Mouse (Mus musculus): ENCODE data around the gene Neu3.

Gene Neu3

GRCm38 (mm10) chr7:99790816-99791215, 37.4 kb downstream of the Neu3 start:
- no peak for DNase-seq (ENCODE audit: low read depth)

- no peak for DNase-seq (ENCODE audit: low read depth)
Measured at GRCm38 (mm10) chr7:99788563-99788962, 39.7 kb downstream of the Neu3 start.

GRCm38 (mm10) chr7:99787935-99788334, 40.3 kb downstream of the Neu3 start:
- DNase-seq (ENCODE audit: low read depth) = no peak

GRCm38 (mm10) chr7:99786774-99787173, 41.4 kb downstream of the Neu3 start:
- no peak for DNase-seq (ENCODE audit: low read depth)

- no peak for DNase-seq (ENCODE audit: low read depth)
Measured at GRCm38 (mm10) chr7:99785553-99785952, 42.7 kb downstream of the Neu3 start.

GRCm38 (mm10) chr7:99783421-99783820, 44.8 kb downstream of the Neu3 start:
- DNase-seq (ENCODE audit: low read depth) = no peak

GRCm38 (mm10) chr7:99781916-99782315, 46.3 kb downstream of the Neu3 start:
- no peak for DNase-seq (ENCODE audit: low read depth)

GRCm38 (mm10) chr7:99781385-99781784, 46.8 kb downstream of the Neu3 start:
- no peak for DNase-seq (ENCODE audit: low read depth)

- no peak for DNase-seq (ENCODE audit: low read depth)
Measured at GRCm38 (mm10) chr7:99763207-99763606, 65.0 kb downstream of the Neu3 start, which contains the start of gene Olfr521. Gene Olfr521, plus strand, starts transcription at chr7:99763507.

All from c-Kit-positive CD71-negative TER-119-negative erythroid progenitor cells, embryonic 14.5 days (primary cell).